Mouse (Mus musculus) liver, embryonic 14.5 days (tissue): Measurements from ENCODE around the gene Uck1. TPM values are rescaled to one million over a fixed set of nuclear protein-coding genes. Genes with fewer than 3 reads are reported as not detected.
A peak's percentile ranks its signal among the peaks of the same experiment; 100 is the strongest.

Experiments
- ATAC-seq: fragments of 200-750 bp; cut with Nextera tagmentation; 2 replicates; pipeline ENCODE4 v1.8.0; 2017; ENCODE audit warnings: moderate number of reproducible peaks, mild to moderate bottlenecking, moderate library complexity; ENCODE audit not compliant: insufficient read depth
- DNase-seq, 3 experiments: peaks; one replicate each; pipeline ENCODE4 v3.0.0-alpha.2; 2012 to 2013; ENCODE audit warnings: low read depth in 3 of 3, low spot score in 3 of 3
- H3K27ac ChIP-seq: fragments of 300-500 bp; sonication (generic); 2 replicates; pipeline ENCODE4 v1.5.1; 2014; ENCODE audit warnings: moderate library complexity, mild to moderate bottlenecking, control low read depth, inconsistent platforms
- H3K27me3 ChIP-seq: fragments of 300-500 bp; sonication (generic); 2 replicates; pipeline ENCODE4 v1.6.1; 2014; ENCODE audit warnings: mild to moderate bottlenecking, low read length, moderate library complexity; ENCODE audit not compliant: control insufficient read depth, insufficient read depth
- H3K36me3 ChIP-seq: fragments of 300-500 bp; sonication (generic); replicated peaks from 2 replicates; pipeline ENCODE4 v1.6.1; 2014; ENCODE audit warnings: low read depth; ENCODE audit not compliant: control insufficient read depth, insufficient read depth
- H3K4me1 ChIP-seq, 2 experiments: fragments of 200-500 bp in 1 of 2; fragments of 300-500 bp in 1 of 2; sonication (generic) in 1 of 2; replicated peaks; 2 replicates each; pipeline ENCODE4 v1.6.1; 2012 to 2014; ENCODE audit warnings: antibody characterized with exemption in 1 of 2, inconsistent platforms in 1 of 2, low read length in 1 of 2; ENCODE audit not compliant: control insufficient read depth in 2 of 2, insufficient read depth in 2 of 2
- H3K4me2 ChIP-seq: fragments of 300-500 bp; sonication (generic); 2 replicates; pipeline ENCODE4 v1.6.1; 2014; ENCODE audit warnings: low read depth, mild to moderate bottlenecking, control low read depth, moderate library complexity
- H3K4me3 ChIP-seq, 2 experiments: fragments of 200-500 bp in 1 of 2; fragments of 300-500 bp in 1 of 2; sonication (generic) in 1 of 2; 2 replicates each; pipeline ENCODE4 v1.5.1; 2012 to 2014; ENCODE audit warnings: low read depth in 2 of 2, low read length in 2 of 2, mild to moderate bottlenecking in 2 of 2, control low read depth in 1 of 2, inconsistent platforms in 1 of 2, moderate library complexity in 1 of 2; ENCODE audit not compliant: insufficient read depth in 1 of 2
- H3K9ac ChIP-seq: fragments of 300-500 bp; sonication (generic); replicated peaks from 2 replicates; pipeline ENCODE4 v1.6.1; 2014; ENCODE audit warnings: mild to moderate bottlenecking, control low read depth, moderate library complexity
- H3K9me3 ChIP-seq: fragments of 300-500 bp; sonication (generic); 2 replicates; pipeline ENCODE4 v1.6.1; 2016; ENCODE audit warnings: low read length, mixed read lengths; ENCODE audit not compliant: control insufficient read depth
- CTCF ChIP-seq: IDR thresholded peaks from 2 replicates; pipeline ENCODE4 v1.5.1; 2016; ENCODE audit warnings: antibody characterized with exemption, low read depth, control low read depth
- EP300 ChIP-seq: IDR thresholded peaks from 2 replicates; pipeline ENCODE4 v1.6.1; 2016; ENCODE audit warnings: antibody characterized with exemption, low read depth
- WGBS: fragments of 180-500 bp; shearing (Covaris S2); extraction: QIAGEN DNeasy Blood & Tissue Kit; methylation state at CpG from one replicate; pipeline ENCODE4 v1.1.7; 2014; ENCODE audit not compliant: insufficient replicate concordance; 5-methylcytosine and 5-hydroxymethylcytosine counted together
- polyA plus RNA-seq, 2 experiments: library from polyadenylated mRNA; depleted of rRNA in 1 of 2; stranded (reverse) in 1 of 2; unstranded in 1 of 2; fragments of >200 nt; fragmentation: Nextera tagmentation in 1 of 2; extraction: Ambion mirVana in 1 of 2; gene quantifications; 2 replicates each; pipeline versions ENCODE4 v1.2.1 to v1.2.3; 2012 to 2014

Gene Uck1
- polyA plus RNA-seq, 2 experiments: 17.7 to 21.5 TPM

- Histone ChIP-seq H3K27ac (no peak overlapping the region), H3K4me2 (no peak overlapping the region), H3K9ac (no peak overlapping the region), H3K27me3 (no peaks in the 10 kb centered on the region), H3K4me1 (no peaks in the 10 kb centered on the region), H3K36me3 (peaks cover 18% of the 10 kb centered on the region), H3K4me3 (no peak overlapping the region), H3K9me3 (no peaks in the 10 kb centered on the region)
- no peak for TF ChIP-seq EP300
- no peak for TF ChIP-seq CTCF
- DNase-seq: no peak
- WGBS: 68% methylated on average over 3 of the region's 3 CpGs
- ATAC-seq: no peak
Measured at GRCm38 (mm10) chr2:32295285-32295684, 35.3 kb upstream of the Uck1 start.

GRCm38 (mm10) chr2:32294348-32294747 lies 34.4 kb upstream of the Uck1 start:
- H3K4me3 ChIP-seq: no peak overlapping the region
- no peak overlapping the region for H3K4me2 ChIP-seq
- 87% methylated on average over 8 of the region's 8 CpGs for WGBS
- H3K27me3 ChIP-seq: no peaks in the 10 kb centered on the region
- H3K4me1 ChIP-seq: peaks cover under 1 to 2% of the 10 kb centered on the region in 2 experiments
- H3K27ac ChIP-seq: no peak overlapping the region
- H3K9ac ChIP-seq: no peak overlapping the region
- H3K9me3 ChIP-seq: no peaks in the 10 kb centered on the region
- ATAC-seq: no peak
- no peak for TF ChIP-seq EP300
- no peak for TF ChIP-seq CTCF
- DNase-seq: no peak
- H3K36me3 ChIP-seq: peaks cover 15% of the 10 kb centered on the region

- Histone ChIP-seq H3K9ac (no peak overlapping the region), H3K4me3 (peak overlapping the region; percentile 84; a peak in 3 of 4 replicates)
Measured at GRCm38 (mm10) chr2:32289578-32289977, 29.6 kb upstream of the Uck1 start.

GRCm38 (mm10) chr2:32288371-32288931 lies 28.5 kb upstream of the Uck1 start:
- peak; percentile 58 for ATAC-seq
- DNase-seq: peak in 2 of 3 experiments; percentile 22 to 50
- Histone ChIP-seq H3K9me3 (no peaks in the 10 kb centered on the region), H3K4me2 (peak overlapping the region; percentile 97), H3K27me3 (no peaks in the 10 kb centered on the region), H3K9ac (peak overlapping the region; percentile 84), H3K36me3 (no peaks in the 10 kb centered on the region), H3K4me1 (peaks cover 6 to 13% of the 10 kb centered on the region in 2 experiments), H3K4me3 (peak overlapping the region; percentile 84), H3K27ac (peak overlapping the region; percentile 57)
- WGBS: 2% methylated on average over 29 of the region's 29 CpGs
- no peak for TF ChIP-seq CTCF
- no peak for TF ChIP-seq EP300

More at GRCm38 (mm10) chr2:32289578-32289977, 29.6 kb upstream of the Uck1 start:
- TF ChIP-seq EP300 (no peak), CTCF (peak; percentile 73)
- Histone ChIP-seq H3K36me3 (no peaks in the 10 kb centered on the region), H3K4me1 (peaks cover 6 to 13% of the 10 kb centered on the region in 2 experiments), H3K4me2 (peak overlapping the region; percentile 97), H3K27me3 (no peaks in the 10 kb centered on the region), H3K27ac (no peak overlapping the region), H3K9me3 (no peaks in the 10 kb centered on the region)
- no peak for ATAC-seq
- peak; percentile 58 to 62 (median 60) for DNase-seq

- no peak for TF ChIP-seq CTCF
- TF ChIP-seq EP300: no peak
- Histone ChIP-seq H3K4me3 (peak within 1 kb of the TSS; percentile 84), H3K36me3 (no peaks in the 10 kb centered on the region), H3K4me1 (peaks cover 6 to 13% of the 10 kb centered on the region in 2 experiments), H3K4me2 (peak within 1 kb of the TSS; percentile 97), H3K27ac (peak within 1 kb of the TSS; percentile 67), H3K9me3 (no peaks in the 10 kb centered on the region), H3K27me3 (no peaks in the 10 kb centered on the region), H3K9ac (peak within 1 kb of the TSS; percentile 94)
- DNase-seq (peak; percentile 99), ATAC-seq (peak; percentile 98)
- WGBS: under 1% methylated on average over 38 of the region's 41 CpGs
Measured at GRCm38 (mm10) chr2:32287923-32288367, 28.0 kb upstream of the Uck1 start, which contains the start of gene Swi5. Gene Swi5, minus strand, starts transcription at chr2:32288075.
